Mouse (Mus musculus) ovary, adult 18-20 months (tissue): ENCODE measurements around the gene Grin1.

ENCODE experiments used
- DNase-seq: peaks from one replicate; pipeline ENCODE4 v3.0.0; 2022; ENCODE audit warnings: low spot score, mixed read lengths

Gene Grin1

GRCm38 (mm10) chr2:25318119-25318966 lies 644 bp downstream of the Grin1 start:
- DNase-seq: no peak

- no peak for DNase-seq
Observed at GRCm38 (mm10) chr2:25311491-25311891, 7.5 kb downstream of the Grin1 start.

GRCm38 (mm10) chr2:25310969-25311368 lies 8.0 kb downstream of the Grin1 start:
- DNase-seq: no peak

DNA sequence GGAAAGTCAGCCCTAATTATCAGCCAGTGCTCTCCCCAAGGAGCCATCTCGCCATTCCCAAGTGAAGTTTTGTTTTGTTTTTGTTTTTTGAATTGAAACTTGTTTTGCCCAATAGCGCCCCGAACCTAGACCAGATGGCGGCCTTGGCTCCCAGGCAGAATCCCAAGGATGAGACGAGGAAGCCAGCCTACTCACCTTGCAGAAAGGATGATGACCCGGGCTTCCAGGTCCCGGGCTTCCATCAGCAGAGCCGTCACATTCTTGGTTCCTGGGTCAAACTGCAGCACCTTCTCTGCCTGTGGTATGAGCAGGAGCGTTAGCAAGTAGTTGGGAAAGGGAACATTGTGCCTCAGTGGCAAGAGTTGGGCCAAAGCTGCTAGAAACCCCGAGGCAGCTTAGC lies 8.8 kb downstream of the Grin1 start:
- no peak for DNase-seq

DNA sequence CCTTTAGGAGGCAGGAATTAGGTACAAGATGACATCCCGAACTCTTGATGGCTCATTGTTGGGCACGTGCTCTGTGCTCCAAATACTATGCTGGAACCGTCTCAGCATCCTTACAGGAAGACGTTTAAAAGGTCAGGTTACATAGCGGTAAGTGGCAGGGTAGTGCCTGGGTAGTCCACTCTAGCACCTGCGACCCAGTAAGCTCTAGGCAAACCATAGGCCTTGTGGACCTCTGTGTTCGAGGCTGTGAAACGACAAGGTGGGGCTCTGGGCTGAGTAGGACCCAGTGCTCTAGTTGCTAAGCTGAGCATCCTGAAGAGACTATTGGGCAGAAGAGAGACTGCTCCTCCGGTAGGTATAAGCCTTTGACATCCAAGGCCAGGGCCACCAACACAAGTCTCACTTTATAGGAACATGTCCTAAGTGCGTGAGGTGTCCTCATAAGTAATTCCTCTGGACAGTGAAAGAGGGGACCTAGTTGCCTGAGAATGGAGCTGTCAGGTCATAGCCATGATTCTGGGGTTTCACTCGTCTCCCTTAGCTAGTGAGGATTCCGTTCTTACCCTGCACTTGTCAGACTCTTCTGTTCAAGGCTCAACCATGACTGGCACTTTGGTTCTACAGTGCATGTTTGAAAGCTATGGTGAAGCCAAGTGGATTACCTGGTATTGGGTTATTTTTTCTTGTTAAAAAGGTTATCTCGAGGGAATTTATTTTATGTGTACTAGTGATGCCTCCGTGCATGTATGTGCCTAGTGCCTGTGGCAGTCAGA lies 13.2 kb downstream of the Grin1 start:
- DNase-seq: no peak

- DNase-seq: no peak
Observed at GRCm38 (mm10) chr2:25304657-25305541, 14.1 kb downstream of the Grin1 start.

DNA sequence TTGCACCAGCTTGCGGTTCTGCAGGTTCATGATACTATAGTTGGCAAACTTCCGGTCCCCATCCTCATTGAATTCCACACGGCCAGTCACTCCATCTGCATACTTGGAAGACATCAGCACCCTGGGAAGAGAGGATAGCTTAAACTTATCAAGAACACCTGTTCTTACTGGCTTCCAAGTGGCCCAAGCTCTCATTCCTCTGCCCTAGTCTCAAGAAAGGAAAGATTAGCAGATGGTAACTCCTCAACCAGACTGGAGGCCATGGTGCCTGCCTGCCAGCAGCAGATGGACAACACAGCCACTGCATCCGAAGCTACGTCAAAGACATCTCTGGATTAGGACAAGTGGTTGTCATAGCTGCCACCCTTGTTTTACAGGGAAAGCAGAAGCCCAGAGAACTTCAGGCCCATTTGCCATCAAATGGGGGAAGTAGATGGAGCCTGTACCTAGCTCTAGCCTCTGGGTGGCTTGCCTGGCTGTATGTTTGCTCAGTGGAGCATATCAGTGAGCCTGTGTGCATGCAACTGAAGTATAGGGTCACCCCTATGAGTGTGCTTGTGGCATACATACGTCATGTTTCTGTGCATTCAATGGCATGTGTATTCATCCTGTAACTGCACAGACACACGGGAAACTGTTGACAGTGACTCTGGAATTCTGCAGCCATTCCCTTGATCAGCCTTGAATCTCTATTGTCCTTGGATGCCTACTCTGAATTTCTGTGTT lies 14.9 kb downstream of the Grin1 start:
- no peak for DNase-seq

DNA sequence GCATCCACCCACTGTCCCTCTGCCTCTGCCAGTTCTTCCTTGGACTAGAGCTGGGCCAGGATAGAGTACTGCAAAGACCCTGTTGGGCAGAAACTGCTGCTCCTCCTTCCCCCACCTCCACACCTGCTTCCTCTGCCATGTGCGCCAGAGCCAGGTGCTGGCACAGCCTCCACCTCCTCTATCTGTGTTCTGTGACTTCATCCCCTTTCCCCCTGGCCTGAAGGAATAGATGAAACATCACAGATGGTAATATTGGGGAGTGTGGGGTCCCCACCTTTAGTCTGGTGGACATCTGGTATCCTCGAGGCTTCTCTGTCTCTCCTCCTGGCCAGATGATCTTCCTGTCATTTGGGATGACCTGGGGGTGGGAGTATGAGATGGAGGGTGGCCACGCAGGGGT lies 15.5 kb downstream of the Grin1 start:
- no peak for DNase-seq

DNA sequence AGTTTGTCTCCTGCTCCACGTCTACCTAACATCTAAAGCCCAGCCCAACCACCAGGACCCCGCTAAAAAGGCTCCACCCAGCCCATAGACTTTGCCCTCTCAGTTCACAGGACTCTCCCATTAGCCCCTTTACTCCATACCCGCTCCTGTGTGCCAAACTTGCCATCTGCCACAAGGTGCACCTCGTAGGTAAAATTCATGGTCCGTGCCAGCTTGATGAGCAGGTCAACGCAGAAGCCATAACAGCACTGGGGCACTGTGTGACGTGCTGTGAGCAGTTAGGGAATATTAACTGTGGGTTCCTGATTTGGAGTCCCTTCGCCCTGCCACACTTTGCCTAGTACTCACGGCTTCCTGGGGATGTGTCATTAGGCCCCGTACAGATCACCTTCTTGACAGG lies 20.9 kb downstream of the Grin1 start:
- DNase-seq: no peak

GRCm38 (mm10) chr2:25297093-25297492 lies 21.9 kb downstream of the Grin1 start:
- no peak for DNase-seq

GRCm38 (mm10) chr2:25293706-25294105 lies 25.3 kb downstream of the Grin1 start:
- DNase-seq: no peak

- no peak for DNase-seq
Observed at GRCm38 (mm10) chr2:25292856-25293255, 26.1 kb downstream of the Grin1 start.

DNA sequence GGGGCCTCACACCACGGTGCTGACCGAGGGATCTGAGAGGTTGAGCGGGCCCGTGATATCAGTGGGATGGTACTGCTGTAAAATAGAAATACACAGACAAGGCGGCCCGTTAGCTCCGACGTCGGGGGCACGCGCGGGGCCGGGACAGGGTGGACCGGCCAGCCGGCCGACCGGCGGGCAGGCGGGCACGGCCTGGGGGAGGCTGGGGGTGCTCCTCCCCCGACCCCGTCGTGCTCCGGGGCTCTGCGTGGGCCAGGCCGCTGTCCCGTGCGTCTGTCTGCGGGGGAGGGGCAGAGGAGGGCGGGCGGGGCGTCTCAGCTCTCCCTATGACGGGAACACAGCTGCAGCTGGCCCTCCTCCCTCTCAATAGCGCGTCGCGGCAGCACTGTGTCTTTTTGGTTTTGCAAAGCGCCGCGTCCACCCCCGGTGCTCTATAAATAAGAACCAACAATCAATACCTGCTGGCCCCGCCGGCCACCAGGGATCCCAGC lies 26.9 kb downstream of the Grin1 start:
- no peak for DNase-seq

DNA sequence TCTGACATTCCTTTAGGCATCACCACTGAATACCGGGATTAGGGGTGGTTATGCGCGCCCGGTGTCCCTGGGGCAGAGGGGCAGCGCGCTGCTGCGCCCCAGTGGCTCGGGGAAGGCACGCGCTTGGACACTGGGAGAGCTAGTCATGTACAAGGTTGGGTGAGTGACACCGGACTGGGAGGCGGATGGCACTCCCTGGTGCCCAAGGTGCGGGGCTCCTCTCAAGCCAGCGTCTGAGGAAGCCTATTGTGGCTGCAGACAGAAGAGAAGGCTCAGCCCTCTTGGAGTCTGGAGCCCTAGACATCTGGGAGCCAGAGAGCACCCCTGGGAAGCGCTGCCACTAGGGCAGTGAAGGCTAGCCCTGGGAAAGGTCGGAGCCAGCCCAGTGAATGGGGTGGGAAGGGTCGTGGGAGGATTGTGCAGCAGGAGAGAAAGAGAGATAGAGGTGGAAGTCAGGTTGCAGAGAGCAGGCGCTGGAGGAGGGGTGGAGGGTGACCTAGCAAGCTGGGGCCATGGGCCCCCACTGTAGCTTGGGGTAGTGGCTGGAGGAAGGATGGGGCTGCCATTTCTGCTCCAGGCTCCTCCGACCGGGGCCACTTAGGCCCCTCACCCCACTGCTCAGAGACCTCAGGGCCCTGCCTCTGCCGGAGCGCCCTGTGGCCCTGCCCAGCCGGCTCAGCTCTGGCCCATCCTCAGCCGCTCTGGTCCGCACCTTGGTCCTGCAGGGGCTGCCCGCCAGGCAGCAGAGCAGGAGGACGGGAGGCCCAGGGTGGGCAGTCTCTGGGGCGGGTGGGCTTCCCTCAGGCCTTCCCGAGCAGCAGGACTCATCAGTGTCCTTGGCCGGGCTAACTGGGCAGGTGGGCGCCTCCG lies 27.6 kb downstream of the Grin1 start:
- DNase-seq: no peak

DNA sequence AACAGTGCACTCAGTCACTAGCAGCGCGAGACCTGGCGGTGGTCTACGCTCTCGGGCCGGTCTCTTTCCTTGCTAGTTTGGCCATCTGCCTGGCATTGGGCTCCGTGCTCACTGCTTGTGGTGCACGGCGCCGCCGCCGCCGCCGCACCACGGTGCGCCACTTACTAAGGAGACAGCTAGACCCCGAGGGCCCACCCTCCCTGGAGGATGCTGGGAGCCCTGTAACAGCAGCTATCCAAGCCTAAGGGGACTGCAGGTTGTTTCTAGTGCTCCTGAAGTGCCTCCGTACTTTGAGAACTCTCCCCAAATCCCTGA lies 28.2 kb downstream of the Grin1 start:
- no peak for DNase-seq

- no peak for DNase-seq
Observed at GRCm38 (mm10) chr2:25290101-25290815, 28.7 kb downstream of the Grin1 start.

DNA sequence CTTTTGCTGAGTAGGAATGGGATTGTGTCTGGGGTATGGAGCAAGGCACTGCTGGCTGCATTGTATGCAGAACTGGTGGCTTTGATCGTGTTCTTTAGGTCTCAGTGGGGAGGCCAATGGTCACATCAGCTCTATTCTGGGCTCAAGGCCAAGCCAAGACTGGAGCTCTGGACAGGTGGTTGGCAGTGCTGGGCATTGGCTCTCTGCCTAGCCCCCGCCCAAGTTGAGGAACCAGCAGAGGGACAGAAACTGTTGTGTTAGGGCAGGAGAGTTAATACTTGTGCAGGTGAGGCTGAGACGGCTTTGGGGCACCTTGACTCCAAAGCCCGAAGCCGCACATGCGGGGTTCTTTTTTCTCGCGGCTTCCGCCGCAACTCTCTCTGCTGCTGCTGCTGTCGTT lies 29.3 kb downstream of the Grin1 start, which contains the start of gene Lrrc26:
TSS of gene Lrrc26 (plus strand) at position 265 of the 400 bp plus-strand sequence.
- no peak for DNase-seq

DNA sequence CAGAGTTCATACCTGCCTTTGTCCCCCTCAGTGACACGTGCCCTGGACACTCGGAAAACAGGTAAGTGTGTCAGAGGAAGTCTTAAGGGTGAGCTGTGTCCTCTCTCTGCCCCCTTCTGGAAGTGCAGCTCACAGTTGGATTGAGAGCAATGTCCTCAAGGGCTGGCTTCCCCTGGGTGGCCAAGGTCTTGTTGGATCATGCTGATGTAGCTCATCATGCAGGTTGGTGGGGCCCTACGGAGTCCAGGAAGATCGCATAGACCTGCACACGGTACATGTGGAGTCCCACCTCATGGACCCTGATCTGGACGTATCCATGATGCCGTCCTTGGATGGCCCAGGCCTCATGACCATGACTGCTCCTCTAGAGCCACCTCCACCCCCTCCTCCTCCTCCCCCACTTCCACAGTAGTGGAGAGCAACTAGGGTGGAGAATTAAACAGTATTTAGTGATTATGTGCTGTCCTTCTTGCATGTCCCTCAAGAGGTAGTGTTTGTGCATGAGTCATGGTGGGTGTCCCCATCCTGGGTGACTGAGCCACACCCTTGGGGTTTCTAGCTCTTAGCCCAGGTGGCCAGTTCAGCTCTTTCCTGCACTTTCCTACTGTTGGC lies 30.1 kb downstream of the Grin1 start:
- no peak for DNase-seq

GRCm38 (mm10) chr2:25287927-25288649 lies 30.9 kb downstream of the Grin1 start, which contains the start of gene Tmem210:
TSS of gene Tmem210 (plus strand) at chr2:25288145.
- no peak for DNase-seq
